Mouse (Mus musculus) olfactory bulb, adult 2 months (tissue): Measurements from ENCODE around the gene Sept5. TPM values are rescaled to one million over a fixed set of nuclear protein-coding genes. Genes with fewer than 3 reads are reported as not detected.
A peak's percentile ranks its signal among the peaks of the same experiment; 100 is the strongest.

Experiments
- H3K27ac ChIP-seq: fragments of 200-500 bp; 2 replicates; pipeline ENCODE4 v1.5.1; 2012; ENCODE audit warnings: low read depth, low read length; ENCODE audit not compliant: insufficient read depth
- H3K4me1 ChIP-seq: fragments of 200-500 bp; 2 replicates; pipeline ENCODE4 v1.6.1; 2012; ENCODE audit warnings: low read length; ENCODE audit not compliant: control insufficient read depth, insufficient read depth
- H3K4me3 ChIP-seq: fragments of 200-500 bp; 2 replicates; pipeline ENCODE4 v1.5.1; 2012; ENCODE audit warnings: mild to moderate bottlenecking, low read depth, low read length, moderate library complexity; ENCODE audit not compliant: insufficient read depth
- CTCF ChIP-seq: fragments of 200-500 bp; IDR thresholded peaks from 2 replicates; pipeline ENCODE4 v1.5.1; 2012; ENCODE audit warnings: low read depth, mild to moderate bottlenecking, low read length, moderate library complexity; ENCODE audit not compliant: insufficient read depth
- POLR2A ChIP-seq: fragments of 200-500 bp; IDR thresholded peaks from 2 replicates; pipeline ENCODE4 v1.6.1; 2012; ENCODE audit warnings: mild to moderate bottlenecking, low read depth, low read length, moderate library complexity; ENCODE audit not compliant: insufficient read depth
- WGBS: fragments of 180-500 bp; shearing (Covaris S2); methylation state at CpG from one replicate; pipeline ENCODE4 v1.1.7; 2018; 5-methylcytosine and 5-hydroxymethylcytosine counted together
- polyA plus RNA-seq: library from polyadenylated mRNA; stranded (reverse); fragments of >200 nt; gene quantifications from 2 replicates; pipeline ENCODE4 v1.2.4, GENCODE M21; 2012; ENCODE audit warnings: low replicate concordance; ENCODE audit not compliant: missing spikeins, insufficient read depth, insufficient read length

Gene Sept5
- polyA plus RNA-seq, 1 experiment, result not detected

DNA sequence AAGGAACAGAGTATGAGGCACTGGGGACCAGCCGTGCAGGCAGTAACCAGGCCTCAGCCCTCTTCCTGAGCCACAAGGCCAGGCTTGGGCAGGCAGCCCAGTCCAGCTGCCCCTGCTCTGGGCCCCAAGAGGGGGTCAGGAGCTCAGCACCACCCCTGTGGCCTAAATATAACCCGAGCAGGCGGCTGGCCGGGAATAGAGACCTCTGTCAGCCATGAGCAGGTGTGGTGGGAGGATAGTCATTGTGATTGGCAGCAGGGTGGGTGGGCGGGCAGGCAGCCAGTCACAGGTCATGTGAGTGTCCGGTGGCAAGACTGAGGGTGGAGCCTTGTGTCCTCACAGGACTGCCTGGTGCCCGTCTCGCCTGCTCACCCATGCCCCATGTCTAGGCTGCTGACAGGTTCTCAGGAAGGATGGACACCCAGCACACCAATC, 25.5 kb downstream of the Sept5 start:
- 72% methylated on average over 8 of the region's 8 CpGs for WGBS
- TF ChIP-seq POLR2A (no peak), CTCF (no peak)
- H3K4me1 ChIP-seq, result no peaks in the 10 kb centered on the region
- no peak overlapping the region for H3K4me3 ChIP-seq
- H3K27ac ChIP-seq, result no peak overlapping the region

DNA sequence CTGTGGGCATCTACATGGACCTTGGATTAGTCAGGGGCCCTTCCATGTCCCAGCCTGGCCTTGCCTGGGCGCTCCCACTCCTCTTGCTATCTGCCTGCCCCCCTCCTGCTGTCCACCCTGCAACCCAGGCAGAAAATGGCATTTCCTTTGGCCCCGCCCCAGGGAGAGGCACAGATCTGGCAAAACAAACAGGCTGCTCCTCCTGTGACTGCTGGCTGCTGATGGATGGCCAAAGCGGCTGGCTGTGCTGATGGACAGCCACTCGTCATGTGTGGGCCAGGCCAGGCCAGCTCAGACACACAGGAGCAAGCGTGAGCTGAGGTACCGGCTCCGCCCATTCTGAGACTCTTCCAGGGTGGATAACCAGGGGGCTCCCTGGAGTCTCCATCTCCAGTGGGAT, 28.3 kb downstream of the Sept5 start:
- Histone ChIP-seq H3K4me1 (no peaks in the 10 kb centered on the region), H3K4me3 (no peak overlapping the region), H3K27ac (no peak overlapping the region)
- TF ChIP-seq CTCF (no peak), POLR2A (no peak)
- 83% methylated on average over 7 of the region's 7 CpGs for WGBS

DNA sequence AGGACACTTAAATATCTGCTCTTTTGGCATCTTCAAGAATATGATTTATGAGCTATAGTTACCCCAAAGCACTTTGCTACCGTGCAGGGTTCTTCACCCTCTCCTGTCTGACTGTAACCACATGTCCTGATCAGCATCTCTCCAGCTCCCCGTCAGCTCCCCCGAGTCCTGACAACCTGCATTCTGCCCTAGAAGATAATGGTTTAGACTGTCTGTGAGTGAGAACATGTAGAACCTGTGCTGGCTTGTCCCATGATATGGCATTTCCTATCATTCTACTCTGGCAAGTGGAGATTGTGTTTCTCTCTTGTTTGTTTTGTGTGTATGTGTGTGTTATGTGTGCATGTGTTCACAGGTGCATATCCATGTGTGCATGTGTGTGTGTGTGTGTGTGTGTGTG, 31.7 kb downstream of the Sept5 start:
- WGBS, result 93% methylated on average over 3 of the region's 3 CpGs
- Histone ChIP-seq H3K27ac (no peak overlapping the region), H3K4me3 (no peak overlapping the region), H3K4me1 (no peaks in the 10 kb centered on the region)
- TF ChIP-seq POLR2A (no peak), CTCF (no peak)

DNA sequence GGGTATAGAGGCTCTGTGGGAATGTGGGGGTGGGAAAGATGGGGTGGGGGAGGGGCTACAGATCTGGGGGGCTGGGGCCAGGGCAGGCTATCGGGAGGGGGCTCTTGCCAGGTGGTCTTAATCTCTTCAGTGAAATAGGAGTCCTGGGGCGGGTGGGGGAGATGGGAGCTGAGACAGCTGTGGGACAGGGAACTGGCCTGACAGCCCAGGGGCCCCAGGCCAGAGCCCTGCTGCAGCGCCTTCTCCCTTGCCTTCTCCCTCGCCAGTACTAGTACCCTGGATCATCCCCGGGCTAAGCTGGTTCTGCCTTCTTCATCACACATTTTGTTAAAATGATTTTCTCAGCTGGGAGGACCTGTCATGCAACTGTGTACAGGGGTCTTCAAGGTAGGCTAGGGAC, 33.5 kb downstream of the Sept5 start:
- TF ChIP-seq CTCF, result no peak
- Histone ChIP-seq H3K4me3 (no peak overlapping the region), H3K27ac (no peak overlapping the region), H3K4me1 (peaks cover 7% of the 10 kb centered on the region)
- WGBS, result 64% methylated on average over 5 of the region's 5 CpGs

DNA sequence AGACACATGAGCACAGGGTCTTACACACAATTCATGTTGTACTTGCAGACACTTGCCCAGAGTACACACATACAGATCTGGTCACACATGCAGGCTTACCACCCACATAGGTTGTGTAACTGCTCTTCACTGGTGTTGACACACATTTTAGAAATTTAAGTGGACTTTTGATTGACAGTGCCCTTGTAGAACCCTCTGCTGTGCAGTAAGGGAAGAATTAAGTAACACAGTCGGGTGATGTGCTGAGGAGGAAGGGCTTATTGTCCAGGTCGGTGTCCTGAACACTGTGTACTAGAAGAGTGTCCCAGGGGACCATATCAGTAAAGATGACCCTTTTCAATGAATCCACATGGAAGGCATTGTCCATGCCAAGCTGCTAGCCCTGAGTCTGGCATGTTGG, 35.8 kb downstream of the Sept5 start:
- no peak overlapping the region for H3K27ac ChIP-seq
- WGBS, result 75% methylated on average over 2 of the region's 2 CpGs
- H3K4me1 ChIP-seq, result peaks cover 18% of the 10 kb centered on the region
- TF ChIP-seq POLR2A, result no peak
- no peak for TF ChIP-seq CTCF
- H3K4me3 ChIP-seq, result no peak overlapping the region

DNA sequence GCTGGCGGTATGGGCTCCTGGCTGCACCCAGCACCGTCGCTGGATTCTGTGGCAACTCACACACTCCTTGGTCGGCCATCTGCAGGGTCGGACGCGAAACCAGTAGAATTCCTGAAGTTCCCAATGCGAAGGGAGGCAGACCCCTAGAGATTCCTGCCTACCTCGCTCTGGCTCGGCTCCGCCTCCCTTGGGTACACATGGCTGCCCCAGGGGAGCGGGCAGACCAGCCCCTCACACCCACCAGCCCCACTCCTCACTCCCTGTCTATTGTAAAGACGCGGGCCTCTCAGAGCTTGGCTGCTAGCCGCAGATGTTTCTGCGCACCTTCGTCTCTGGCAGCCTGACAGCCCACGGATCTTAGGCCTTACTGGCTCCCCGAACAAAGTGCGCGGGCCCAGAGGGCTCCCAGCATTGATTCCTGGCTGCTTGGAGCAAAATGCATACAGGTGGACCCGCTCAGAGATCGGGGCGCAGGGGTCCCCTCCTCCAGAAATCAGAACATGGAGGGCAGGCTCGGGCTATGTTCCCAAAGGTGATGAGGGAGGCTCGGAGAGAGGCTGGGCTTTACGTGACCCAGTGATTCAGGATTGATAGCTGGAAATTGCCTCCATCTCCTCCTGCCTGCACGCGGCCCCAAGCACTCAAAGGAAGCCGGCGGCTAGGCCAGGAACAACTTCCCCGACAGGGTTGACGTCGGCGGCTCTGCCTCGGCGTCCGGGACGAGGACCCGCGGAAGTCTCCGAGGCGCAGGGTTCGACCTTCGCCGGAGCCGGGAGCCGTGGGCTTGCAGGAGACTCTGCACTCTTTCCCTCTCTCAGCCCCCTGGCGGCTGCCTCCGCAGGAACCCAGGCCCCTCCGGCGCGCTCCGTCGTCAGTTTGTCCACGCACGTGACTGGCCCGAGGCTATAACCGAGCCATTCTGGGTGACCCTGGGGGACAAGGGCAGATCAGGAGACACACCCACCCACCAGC, 38.4 kb downstream of the Sept5 start:
- Histone ChIP-seq H3K27ac (no peak overlapping the region), H3K4me3 (no peak overlapping the region), H3K4me1 (peaks cover 28% of the 10 kb centered on the region)
- WGBS, result 7% methylated on average over 59 of the region's 59 CpGs
- no peak for TF ChIP-seq POLR2A
- no peak for TF ChIP-seq CTCF

DNA sequence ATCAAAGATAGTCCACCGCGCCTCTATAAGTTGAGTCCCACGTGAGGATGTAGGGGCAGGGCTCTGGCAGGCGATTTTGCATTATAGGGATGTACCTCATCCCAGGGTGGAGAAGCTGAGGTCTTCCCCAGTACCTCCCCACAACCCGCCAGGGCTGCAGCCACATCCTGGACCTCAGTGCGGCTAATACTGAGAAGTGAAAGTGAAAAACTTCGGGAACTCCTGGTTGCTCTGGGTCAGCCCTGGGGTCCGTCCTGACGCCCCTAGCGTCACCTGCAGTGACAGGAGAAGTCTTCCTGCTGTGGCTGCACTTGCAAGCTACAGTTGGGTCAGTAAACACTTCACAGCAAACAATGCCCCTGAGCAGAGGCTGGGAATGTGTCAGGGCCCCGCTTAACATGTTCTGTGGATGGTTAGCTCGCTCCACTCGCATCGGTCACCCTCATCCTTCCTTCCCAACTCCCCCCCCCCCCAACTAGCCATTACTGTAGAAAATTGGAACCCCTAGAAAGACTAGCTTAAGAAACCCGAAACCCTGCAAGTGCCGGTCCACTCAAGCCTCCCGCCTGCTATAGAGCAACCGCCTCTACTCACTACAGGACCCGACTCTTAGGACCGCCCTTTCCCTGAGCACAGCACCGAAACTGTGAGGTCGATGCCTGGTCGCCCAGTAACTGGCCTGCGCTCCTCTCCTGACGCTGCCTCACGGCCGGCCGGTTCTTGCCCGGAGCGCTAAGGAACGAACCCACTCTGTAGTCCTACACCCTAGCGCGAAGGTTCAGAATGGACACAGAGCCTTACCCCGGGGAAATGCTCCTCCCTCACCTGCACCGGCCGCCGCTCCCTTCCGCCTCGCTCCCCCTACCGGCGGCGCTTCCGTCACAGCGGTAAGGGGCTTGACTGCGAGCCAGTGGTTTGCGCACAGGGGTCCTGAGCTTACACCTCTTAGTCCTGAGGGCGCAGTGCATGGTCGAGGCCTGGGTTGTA, 39.7 kb downstream of the Sept5 start, which contains the start of gene Tbx1:
Gene Tbx1 (minus strand): TSS at position 868 of the 987 bp plus-strand sequence.
- no peak within 1 kb of the TSS for H3K27ac ChIP-seq
- 13% methylated on average over 48 of the region's 48 CpGs for WGBS
- 0 out of 2 replicates have a peak within 1 kb of the TSS, but pooled peaks have one; percentile 15 for H3K4me3 ChIP-seq
- TF ChIP-seq CTCF, result peak; percentile 11; the same call in 1 of the 2 replicates
- no peak for TF ChIP-seq POLR2A
- H3K4me1 ChIP-seq, result peaks cover 31% of the 10 kb centered on the region

DNA sequence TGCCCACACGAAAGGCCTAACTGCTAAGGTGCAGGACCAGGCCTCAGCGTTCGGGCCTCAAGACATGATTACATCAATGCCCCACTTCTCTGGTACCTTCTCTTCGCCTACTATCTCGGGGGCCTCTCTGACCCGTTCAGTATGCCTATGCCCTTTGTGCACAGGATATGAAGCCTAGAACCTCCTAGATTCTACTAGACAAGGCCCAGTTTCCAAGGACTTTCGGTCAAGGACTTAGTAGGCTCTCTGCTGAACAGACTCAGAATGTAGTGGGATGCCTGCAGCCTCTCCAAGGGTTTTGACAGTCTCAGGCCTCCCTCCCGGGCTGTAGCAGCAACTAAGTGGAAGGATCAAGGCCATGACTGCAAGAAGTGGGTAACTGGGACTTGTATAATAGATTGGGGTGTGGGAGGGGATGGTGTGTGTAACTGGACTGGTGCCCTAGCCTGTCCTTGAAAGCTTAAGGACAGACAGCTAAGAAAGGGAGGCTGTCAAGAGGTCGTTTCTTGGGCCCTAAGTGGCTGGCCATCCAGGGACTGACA, 40.6 kb downstream of the Sept5 start:
- TF ChIP-seq CTCF, result no peak
- TF ChIP-seq POLR2A, result no peak
- H3K27ac ChIP-seq, result no peak overlapping the region
- peaks cover 31% of the 10 kb centered on the region for H3K4me1 ChIP-seq
- H3K4me3 ChIP-seq, result no peak overlapping the region
- 78% methylated on average over 9 of the region's 9 CpGs for WGBS

DNA sequence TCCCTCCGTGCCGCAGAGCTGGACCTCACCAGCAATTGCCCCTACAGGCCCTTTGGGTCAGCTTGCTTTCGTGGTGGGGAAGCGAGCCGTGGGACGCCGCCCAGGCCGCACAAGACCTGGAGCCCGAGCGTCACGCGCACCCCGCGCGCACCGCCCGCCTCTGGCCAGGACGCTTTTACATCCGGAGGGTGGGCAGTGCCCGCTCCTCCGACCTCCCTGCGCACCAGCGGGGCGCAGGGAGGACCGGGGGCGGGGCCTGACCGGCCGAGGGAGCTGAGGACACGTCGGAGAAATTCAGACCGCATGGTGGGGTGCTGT, 41.1 kb downstream of the Sept5 start:
- H3K4me1 ChIP-seq, result peaks cover 31% of the 10 kb centered on the region
- H3K4me3 ChIP-seq, result no peak overlapping the region
- WGBS, result 34% methylated on average over 31 of the region's 31 CpGs
- TF ChIP-seq CTCF (no peak), POLR2A (no peak)
- H3K27ac ChIP-seq, result no peak overlapping the region
